Mouse (Mus musculus) adrenal gland, postnatal 25 days (tissue): ENCODE measurements around the gene Yy1. TPM values are rescaled to one million over a fixed set of nuclear protein-coding genes. Genes with fewer than 3 reads are reported as not detected.

Source experiments
- DNase-seq: peaks from one replicate; pipeline ENCODE4 v3.0.0; 2021; ENCODE audit warnings: mixed read lengths
- microRNA-seq, 2 experiments: library from miRNA; unstranded; fragments of <30 nt; microRNA quantifications; one replicate each; pipeline ENCODE4 v1.2.0; 2021
- total RNA-seq: library from RNA; stranded (reverse); gene quantifications from 2 replicates; pipeline ENCODE4 v1.2.3, GENCODE M21; 2021

The Yy1 gene
- total RNA-seq, 1 experiment from 2014 or later: 77.9 TPM

GRCm38 (mm10) chr12:108857589-108858184 is 64.9 kb downstream of the Yy1 start:
- DNase-seq: no peak

GRCm38 (mm10) chr12:108858486-108858885 is 65.7 kb downstream of the Yy1 start:
- DNase-seq: no peak

GRCm38 (mm10) chr12:108865007-108865494 is 72.3 kb downstream of the Yy1 start:
- no peak for DNase-seq

- no peak for DNase-seq
Observed at GRCm38 (mm10) chr12:108869575-108869974, 76.8 kb downstream of the Yy1 start.

Small RNA genes lying within 50 kb of the gene (microRNA-seq; reads per million reads assigned to microRNA genes)
- 61.1 to 88.2 reads per million in 2 experiments for gene Mir345

Other genes starting within 250 kb of the Yy1 start
- gene Evl, start 238.3 kb upstream of the Yy1 start, total RNA-seq: 49.6 and 55.2 TPM in 2 replicates
- gene Degs2, start 90.7 kb upstream of the Yy1 start, total RNA-seq: not detected in 2 replicates
- 20.7 and 25.5 TPM in 2 replicates for gene Slc25a29, start 42.9 kb downstream of the Yy1 start, total RNA-seq
- gene Slc25a47, start 43.1 kb downstream of the Yy1 start, total RNA-seq: 16.1 and 21.0 TPM in 2 replicates
- 7.9 and 8.4 TPM in 2 replicates for gene Wdr25, start 100.7 kb downstream of the Yy1 start, total RNA-seq
- gene Wars, start 101.2 kb downstream of the Yy1 start, total RNA-seq: 54.6 and 64.0 TPM in 2 replicates